Mouse (Mus musculus) CH12.LX (cell line): ENCODE results near the gene Car15.

Experiments used
- CTCF ChIP-seq, 2 experiments: IDR thresholded peaks in 1 of 2; conservative IDR thresholded peaks in 1 of 2; 2 replicates each; pipeline ENCODE4 v1.5.1; 2011 to 2012; ENCODE audit warnings: low read depth in 2 of 2, low read length in 2 of 2, improper control_type of control experiment in 1 of 2, inconsistent platforms in 1 of 2, mild to moderate bottlenecking in 1 of 2, moderate library complexity in 1 of 2
- ELF1 ChIP-seq: IDR thresholded peaks from 2 replicates; pipeline ENCODE4 v1.6.1; 2014; ENCODE audit warnings: low read depth, mild to moderate bottlenecking, inconsistent platforms, low read length, improper control_type of control experiment
- POLR2A ChIP-seq: IDR thresholded peaks from 2 replicates; pipeline ENCODE4 v1.6.1; 2011; ENCODE audit warnings: low read depth, mild to moderate bottlenecking, improper control_type of control experiment, low read length
- USF1 ChIP-seq: IDR thresholded peaks from 2 replicates; pipeline ENCODE4 v1.6.1; 2014; ENCODE audit warnings: low read depth, mild to moderate bottlenecking, inconsistent platforms, low read length, improper control_type of control experiment

GRCm38 (mm10) chr16:17792728-17793127 lies 45.4 kb downstream of the Car15 start:
- TF ChIP-seq USF1 (no peak), POLR2A (no peak), CTCF (conservative IDR thresholded peaks at IDR 0.05 in 1 of 2, IDR thresholded peaks at IDR 0.05 in 1 of 2; ENCODE audit: low read depth in 2 of 2, low read length in 2 of 2) (no peak), ELF1 (no peak)
